26 mouse cellular contexts compared by ENCODE assay signal in genomic region chr7:97305206-97305605, GRCm38 (mm10). TPM values are rescaled to one million over a fixed set of nuclear protein-coding genes. Genes with fewer than 3 reads are reported as not detected.
DNase-seq lines count a peak whose midpoint lies in the region; ATAC-seq and TF ChIP-seq lines count a peak whose summit lies in the region.
"Had no signal": no experiment of that assay in that cellular context is flagged by ENCODE, and none has a peak within 500 bp of the region (broad histone marks: within the 10 kb centered on the region; RNA-seq: fewer than 3 reads in every experiment).

No protein-coding gene starts in this region.

- TF ChIP-seq EP300 in liver, postnatal 0 days (IDR thresholded peaks at IDR 0.05; ENCODE audit: low read depth) = no peak

- H3K4me3 ChIP-seq in liver, postnatal 0 days (ENCODE audit: low read depth, low read length) = no peak overlapping the region
- no peak overlapping the region for H3K4me3 ChIP-seq in liver, embryonic 12.5 days
- H3K4me3 ChIP-seq: erythroblast, embryonic 14.5 days; hindbrain, embryonic 12.5 days; layer of hippocampus, adult 2 months; left cerebral cortex, adult 2 months; limb, embryonic 12.5 days; liver, embryonic 13.5 days; midbrain, embryonic 12.5 days; stomach, embryonic 15.5 days had no signal

- H3K36me3 ChIP-seq in liver, postnatal 0 days (replicated peaks; ENCODE audit: insufficient read depth, low read length) = peaks cover 14% of the 10 kb centered on the region
- H3K36me3 ChIP-seq in liver, embryonic 12.5 days = peaks cover 63% of the 10 kb centered on the region

- WGBS in liver, postnatal 0 days (ENCODE audit: insufficient replicate concordance) = 77% methylated on average over 4 of the region's 4 CpGs
- 65% methylated on average over 4 of the region's 4 CpGs for WGBS in liver, embryonic 12.5 days (ENCODE audit: insufficient replicate concordance)

- H3K27me3 ChIP-seq in liver, postnatal 0 days (ENCODE audit: insufficient read depth, low read length) = no peaks in the 10 kb centered on the region
- no peaks in the 10 kb centered on the region for H3K27me3 ChIP-seq in liver, embryonic 12.5 days (replicated peaks)
- H3K27me3 ChIP-seq: hindbrain, embryonic 12.5 days; limb, embryonic 12.5 days; liver, embryonic 13.5 days; midbrain, embryonic 12.5 days; stomach, embryonic 15.5 days had no signal

- no peak for ATAC-seq in liver, postnatal 0 days
- no peak for ATAC-seq in liver, embryonic 12.5 days
- ATAC-seq: forebrain, embryonic 14.5 days had no signal

- TF ChIP-seq CTCF in liver, postnatal 0 days (IDR thresholded peaks at IDR 0.05; ENCODE audit: low read depth) = no peak

- no peak overlapping the region for H3K27ac ChIP-seq in liver, postnatal 0 days (ENCODE audit: low read depth)
- no peak overlapping the region for H3K27ac ChIP-seq in liver, embryonic 12.5 days
- H3K27ac ChIP-seq: hindbrain, embryonic 12.5 days; layer of hippocampus, adult 2 months; left cerebral cortex, adult 2 months; limb, embryonic 12.5 days; liver, embryonic 13.5 days; midbrain, embryonic 12.5 days; stomach, embryonic 15.5 days had no signal

- no peaks in the 10 kb centered on the region for H3K9me3 ChIP-seq in liver, postnatal 0 days (ENCODE audit: low read length)
- no peaks in the 10 kb centered on the region for H3K9me3 ChIP-seq in liver, embryonic 12.5 days (replicated peaks)
- H3K9me3 ChIP-seq: hindbrain, embryonic 12.5 days; limb, embryonic 12.5 days; liver, embryonic 13.5 days; midbrain, embryonic 12.5 days; stomach, embryonic 15.5 days had no signal

- no peak overlapping the region for H3K9ac ChIP-seq in liver, postnatal 0 days (replicated peaks)
- H3K9ac ChIP-seq in liver, embryonic 12.5 days = no peak overlapping the region
- H3K9ac ChIP-seq: hindbrain, embryonic 12.5 days; limb, embryonic 12.5 days; liver, embryonic 13.5 days; lung, embryonic 14.5 days; midbrain, embryonic 12.5 days; stomach, embryonic 15.5 days had no signal

- peak; percentile 74 for DNase-seq in heart, adult 11 months
- DNase-seq in heart, adult 8-10 months (ENCODE audit: low spot score) = no peak
- DNase-seq in liver, postnatal 0 days = peak; percentile 4
- peak; percentile 1 for DNase-seq in urinary bladder, postnatal 14 days (ENCODE audit: low spot score)
- DNase-seq in urinary bladder, postnatal 36 days (ENCODE audit: low spot score in 2 of 2) = no peak
- DNase-seq in right cerebral cortex, postnatal 4 days = no peak
- DNase-seq: adrenal gland, postnatal 25 days; B cell, adult 2 months; cerebellum, adult 11-12 months; cerebellum, postnatal 14 days; kidney, adult 11 months; kidney, postnatal 14 days; liver, embryonic 13.5 days; lung, embryonic 14.5 days; thymus, adult 2 months; thymus, postnatal 36 days had no signal

- no peaks in the 10 kb centered on the region for H3K4me1 ChIP-seq in liver, postnatal 0 days (ENCODE audit: insufficient read depth)
- peaks cover 6% of the 10 kb centered on the region; the same call in 1 of the 2 replicates for H3K4me1 ChIP-seq in liver, embryonic 12.5 days
- H3K4me1 ChIP-seq: hindbrain, embryonic 12.5 days; limb, embryonic 12.5 days; midbrain, embryonic 12.5 days; stomach, embryonic 15.5 days had no signal

- no peak overlapping the region for H3K4me2 ChIP-seq in liver, postnatal 0 days (ENCODE audit: low read depth, low read length)
- H3K4me2 ChIP-seq in liver, embryonic 12.5 days = no peak overlapping the region
- H3K4me2 ChIP-seq: heart, embryonic 11.5 days; hindbrain, embryonic 12.5 days; limb, embryonic 12.5 days; liver, embryonic 13.5 days; lung, embryonic 14.5 days; midbrain, embryonic 12.5 days; stomach, embryonic 15.5 days had no signal

RNA-seq across cellular contexts. Expression of gene Usp35, which starts 26.6 kb away (rescaled TPM):
- total RNA-seq in heart, adult 8-10 months (2022) = 1 to 10 TPM in 2 of 4 experiments, under 1 TPM in 2; 0.72 to 1.0 (median 0.86) TPM
- 0.14 and 0.18 TPM in 2 replicates for polyA plus RNA-seq in liver, postnatal 0 days (2015; fragmentation: Nextera tagmentation; extraction: Ambion mirVana)
- polyA plus RNA-seq in liver, embryonic 12.5 days (2016; fragmentation: Nextera tagmentation; extraction: Ambion mirVana) = 0.41 and 0.49 TPM in 2 replicates

RNA-seq across cellular contexts. Expression of gene Kctd21, which starts 26.9 kb away (rescaled TPM):
- total RNA-seq in heart, adult 8-10 months (2022) = 1 to 10 TPM; 3.0 to 5.0 (median 3.8) TPM
- polyA plus RNA-seq in liver, postnatal 0 days (2015; fragmentation: Nextera tagmentation; extraction: Ambion mirVana) = 1.1 and 1.2 TPM in 2 replicates
- polyA plus RNA-seq in liver, embryonic 12.5 days (2016; fragmentation: Nextera tagmentation; extraction: Ambion mirVana) = 0.92 and 1.1 TPM in 2 replicates
- polyA plus RNA-seq: erythroblast, embryonic 14.5 days had no signal

Comparison
In these comparisons a context has a peak if more than half of its experiments do, and no peak if none do; other contexts are left out.
1. DNase-seq: peak in heart, adult 11 months (single experiment), liver, postnatal 0 days (single experiment) and urinary bladder, postnatal 14 days (single experiment); none in heart, adult 8-10 months (single experiment), urinary bladder, postnatal 36 days (0 of 2) and right cerebral cortex, postnatal 4 days (single experiment).